Mouse (Mus musculus) E14TG2a.4 (cell line): ENCODE data around the gene Coa7.
A peak's percentile ranks its signal among the peaks of the same experiment; 100 is the strongest.

Experiments
- H3K27me3 ChIP-seq: 2 replicates; pipeline ENCODE4 v1.6.1; 2014; ENCODE audit warnings: low read length, control low read depth; ENCODE audit not compliant: insufficient read depth
- H3K36me3 ChIP-seq: 2 replicates; pipeline ENCODE4 v1.6.1; 2014; ENCODE audit warnings: low read length, control low read depth; ENCODE audit not compliant: insufficient read depth
- H3K4me1 ChIP-seq: replicated peaks from 2 replicates; pipeline ENCODE4 v1.6.1; 2014; ENCODE audit warnings: low read depth, low read length, control low read depth
- H3K4me3 ChIP-seq: replicated peaks from 2 replicates; pipeline ENCODE4 v1.5.1; 2014; ENCODE audit warnings: mild to moderate bottlenecking, low read length
- H3K9me3 ChIP-seq: 2 replicates; pipeline ENCODE4 v1.6.1; 2014; ENCODE audit warnings: low read length, control low read depth
- CTCF ChIP-seq: conservative IDR thresholded peaks from 2 replicates; pipeline ENCODE4 v1.5.1; 2014; ENCODE audit warnings: low read length
- NANOG ChIP-seq: IDR thresholded peaks from 2 replicates; pipeline ENCODE4 v1.6.1; 2014; ENCODE audit warnings: borderline replicate concordance, low read length, mixed read lengths
- POU5F1 ChIP-seq: IDR thresholded peaks from 2 replicates; pipeline ENCODE4 v1.6.1; 2014; ENCODE audit warnings: low read length, borderline replicate concordance

The Coa7 gene

GRCm38 (mm10) chr4:108327730-108328484 lies at the start of gene Coa7:
Gene Coa7 (plus strand): TSS chr4:108328140.
- TF ChIP-seq CTCF (no peak), POU5F1 (no peak), NANOG (no peak)
- H3K4me1 ChIP-seq: peaks cover 55% of the 10 kb centered on the region

GRCm38 (mm10) chr4:108300266-108300665 lies 27.7 kb upstream of the Coa7 start:
- TF ChIP-seq NANOG: no peak
- TF ChIP-seq CTCF: no peak
- no peak for TF ChIP-seq POU5F1
- Histone ChIP-seq H3K9me3 (peaks cover 46% of the 10 kb centered on the region), H3K36me3 (peaks cover 8% of the 10 kb centered on the region), H3K4me1 (peaks cover 26% of the 10 kb centered on the region), H3K4me3 (peak overlapping the region; percentile 92), H3K27me3 (no peaks in the 10 kb centered on the region)

More at GRCm38 (mm10) chr4:108327730-108328484, at the start of gene Coa7:
- Histone ChIP-seq H3K9me3 (no peaks in the 10 kb centered on the region), H3K4me3 (peak within 1 kb of the TSS; percentile 89), H3K27me3 (no peaks in the 10 kb centered on the region), H3K36me3 (peaks cover 33% of the 10 kb centered on the region)

- no peak for TF ChIP-seq POU5F1
- no peak for TF ChIP-seq CTCF
- TF ChIP-seq NANOG: no peak
- H3K9me3 ChIP-seq: peaks cover 46% of the 10 kb centered on the region
Measured at GRCm38 (mm10) chr4:108300670-108301373, 27.1 kb upstream of the Coa7 start, which contains the start of gene Zyg11b. Gene Zyg11b (minus strand): TSS chr4:108301096.

GRCm38 (mm10) chr4:108302296-108302890 lies 25.5 kb upstream of the Coa7 start:
- peaks cover 53% of the 10 kb centered on the region for H3K9me3 ChIP-seq
- H3K36me3 ChIP-seq: peaks cover 11% of the 10 kb centered on the region
- H3K4me3 ChIP-seq: no peak overlapping the region
- no peaks in the 10 kb centered on the region for H3K27me3 ChIP-seq
- no peak for TF ChIP-seq POU5F1
- TF ChIP-seq NANOG: no peak
- no peak for TF ChIP-seq CTCF
- peaks cover 26% of the 10 kb centered on the region for H3K4me1 ChIP-seq

More at GRCm38 (mm10) chr4:108300670-108301373, 27.1 kb upstream of the Coa7 start, which contains the start of gene Zyg11b:
- H3K27me3 ChIP-seq: no peaks in the 10 kb centered on the region
- H3K4me3 ChIP-seq: peak within 1 kb of the TSS; percentile 92
- H3K36me3 ChIP-seq: peaks cover 11% of the 10 kb centered on the region
- peaks cover 26% of the 10 kb centered on the region for H3K4me1 ChIP-seq

- Histone ChIP-seq H3K4me1 (peaks cover 4% of the 10 kb centered on the region; the same call in 1 of the 2 replicates), H3K9me3 (peaks cover 60% of the 10 kb centered on the region), H3K27me3 (no peaks in the 10 kb centered on the region), H3K4me3 (no peak overlapping the region), H3K36me3 (no peaks in the 10 kb centered on the region; the same call in 1 of the 2 replicates)
- TF ChIP-seq POU5F1: no peak
- TF ChIP-seq CTCF: no peak
- no peak for TF ChIP-seq NANOG
Measured at GRCm38 (mm10) chr4:108310706-108311105, 17.2 kb upstream of the Coa7 start.

- no peaks in the 10 kb centered on the region for H3K27me3 ChIP-seq
- H3K9me3 ChIP-seq: peaks cover 28% of the 10 kb centered on the region
- no peak for TF ChIP-seq NANOG
- no peak for TF ChIP-seq CTCF
- TF ChIP-seq POU5F1: no peak
- no peak overlapping the region for H3K4me3 ChIP-seq
- no peaks in the 10 kb centered on the region; the same call in 1 of the 2 replicates for H3K36me3 ChIP-seq
- H3K4me1 ChIP-seq: peaks cover 22% of the 10 kb centered on the region
Measured at GRCm38 (mm10) chr4:108314041-108314440, 13.9 kb upstream of the Coa7 start.

- TF ChIP-seq CTCF (no peak), POU5F1 (no peak), NANOG (no peak)
- Histone ChIP-seq H3K9me3 (peaks cover 13% of the 10 kb centered on the region), H3K4me3 (no peak overlapping the region), H3K36me3 (no peaks in the 10 kb centered on the region), H3K4me1 (peaks cover 33% of the 10 kb centered on the region), H3K27me3 (no peaks in the 10 kb centered on the region)
Measured at GRCm38 (mm10) chr4:108317656-108318605, 10.0 kb upstream of the Coa7 start.
